8 mouse cellular contexts compared by ENCODE assay signal in the genomic region with DNA sequence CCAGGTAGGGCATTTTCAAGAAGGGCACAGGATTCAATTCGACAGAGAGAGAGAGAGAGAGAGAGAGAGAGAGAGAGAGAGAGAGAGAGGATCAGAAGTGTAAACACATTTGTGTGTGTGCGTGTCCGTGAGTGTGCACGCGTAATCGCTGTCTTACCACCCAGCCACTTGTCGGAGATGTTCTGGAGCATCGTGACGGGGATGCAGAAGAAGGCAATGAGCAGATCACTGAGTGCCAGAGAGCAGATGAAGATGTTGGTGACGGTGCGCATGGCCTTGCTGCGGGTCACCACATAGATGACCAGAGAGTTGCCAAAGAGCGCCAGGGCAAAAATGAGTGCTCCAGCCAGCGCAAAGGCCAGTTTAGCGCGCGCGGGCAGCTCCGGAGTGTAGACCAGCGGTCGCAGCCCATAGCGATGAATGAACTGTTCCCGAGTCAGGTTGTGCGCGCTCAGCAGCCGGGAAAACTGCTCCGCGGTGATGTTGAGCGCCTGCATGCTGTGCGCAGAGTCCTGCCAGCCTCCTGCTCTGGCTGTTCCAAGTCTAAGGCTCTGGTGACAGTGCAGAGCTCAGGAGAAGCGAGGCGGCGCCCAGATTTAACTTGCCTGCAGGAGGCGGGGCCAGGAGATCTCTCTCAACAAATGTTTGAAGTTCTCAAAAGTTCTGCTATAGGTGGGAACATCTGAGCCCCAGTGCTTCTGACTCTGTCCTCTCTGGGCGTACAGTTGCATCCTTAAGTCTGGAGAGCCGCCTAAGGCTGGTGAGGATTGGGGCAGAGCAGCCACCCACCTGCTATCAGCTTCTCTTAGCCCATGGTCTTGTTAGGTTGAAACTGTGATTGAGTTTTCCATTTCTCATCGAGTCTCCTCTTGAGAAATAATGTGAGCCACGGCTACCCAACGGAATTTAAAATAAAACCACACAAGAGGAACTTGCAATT. TPM values are rescaled to one million over a fixed set of nuclear protein-coding genes. Genes with fewer than 3 reads are reported as not detected.
A peak's percentile ranks its signal among the peaks of the same experiment; 100 is the strongest.
DNase-seq lines count a peak whose midpoint lies in the region; ATAC-seq and TF ChIP-seq lines count a peak whose summit lies in the region.

A gene (minus strand): TSS at position 571 of the 940 bp plus-strand sequence.

- ATAC-seq in midbrain, embryonic 11.5 days (ENCODE audit: low FRiP score): 0 out of 2 replicates have a peak, but pooled peaks have one; percentile 24

- DNase-seq in heart, postnatal 10 days: peak; percentile 4 to 5
- DNase-seq in heart, postnatal 25 days (ENCODE audit: low spot score): no peak
- DNase-seq in forelimb bud, embryonic 11.5 days (ENCODE audit: low read depth, low spot score): peak; percentile 34
- peak; percentile 89 for DNase-seq in midbrain, embryonic 11.5 days (ENCODE audit: low spot score, missing footprints)
- DNase-seq in urinary bladder, postnatal 10 days (ENCODE audit: low spot score): no peak
- DNase-seq in gastrocnemius, postnatal 14 days: no peak
- no peak for DNase-seq in thymus, postnatal 14 days

- H3K36me3 ChIP-seq in midbrain, embryonic 11.5 days (ENCODE audit: control insufficient read depth, insufficient read depth, low read length): no peaks in the 10 kb centered on the region

- intact Hi-C loops in heart, postnatal 10 days (cut with DNase I): no loop called here
- intact Hi-C loops in heart, postnatal 25 days (cut with DNase I): no loop called here
- intact Hi-C loops in gastrocnemius, postnatal 14 days (cut with DNase I; ENCODE audit: low total_unique reads): no loop called here

- H3K4me1 ChIP-seq in bone marrow macrophage, adult 2 months (ENCODE audit: control insufficient read depth, insufficient read depth, low read length): peaks cover 7% of the 10 kb centered on the region
- 0 out of 2 replicates have a peak, but pooled peaks cover 2% of the 10 kb centered on the region for H3K4me1 ChIP-seq in midbrain, embryonic 11.5 days (ENCODE audit: control insufficient read depth, insufficient read depth, low read length)

- no peak within 1 kb of the TSS for H3K27ac ChIP-seq in bone marrow macrophage, adult 2 months (ENCODE audit: insufficient read depth, low read depth, low read length)
- no peak within 1 kb of the TSS for H3K27ac ChIP-seq in midbrain, embryonic 11.5 days (ENCODE audit: low read depth, low read length)

- 8% methylated on average over 39 of the region's 39 CpGs for WGBS in midbrain, embryonic 11.5 days

- H3K4me3 ChIP-seq in bone marrow macrophage, adult 2 months (ENCODE audit: insufficient read depth, low read length): peak within 1 kb of the TSS; percentile 52
- peak within 1 kb of the TSS; percentile 23 for H3K4me3 ChIP-seq in midbrain, embryonic 11.5 days (ENCODE audit: low read depth, low read length)

- H3K9me3 ChIP-seq in midbrain, embryonic 11.5 days (ENCODE audit: control insufficient read depth, low read length): no peaks in the 10 kb centered on the region

- no peak for TF ChIP-seq POLR2A in bone marrow macrophage, adult 2 months (IDR thresholded peaks at IDR 0.05; ENCODE audit: borderline replicate concordance, low read depth, low read length)

- TF ChIP-seq CTCF in bone marrow macrophage, adult 2 months (IDR thresholded peaks at IDR 0.05; ENCODE audit: low read depth, low read length): no peak

- peaks cover 3% of the 10 kb centered on the region; the same call in 1 of the 2 replicates for H3K27me3 ChIP-seq in midbrain, embryonic 11.5 days (ENCODE audit: control insufficient read depth, insufficient read depth, low read length)

- H3K4me2 ChIP-seq in midbrain, embryonic 11.5 days: peak within 1 kb of the TSS; percentile 41

- H3K9ac ChIP-seq in midbrain, embryonic 11.5 days (ENCODE audit: low read length): no peak within 1 kb of the TSS

RNA-seq across cellular contexts. Expression of the gene that starts here (rescaled TPM):
- not detected for total RNA-seq in heart, postnatal 10 days (2021)
- not detected for total RNA-seq in heart, postnatal 25 days (2021)
- polyA plus RNA-seq in bone marrow macrophage, adult 2 months (2012; ENCODE audit: insufficient read depth, insufficient read length, missing spikeins): not detected in 2 replicates
- not detected in 2 replicates for polyA plus RNA-seq in midbrain, embryonic 11.5 days (2014; fragmentation: Nextera tagmentation; extraction: Ambion mirVana)
- total RNA-seq in gastrocnemius, postnatal 14 days (2021): not detected

Comparison
In these comparisons a context has a peak if more than half of its experiments do, and no peak if none do; other contexts are left out.
1. Peak in DNase-seq in heart, postnatal 10 days; RNA of the gene not detected or under 1 TPM.
2. Peak in DNase-seq, ATAC-seq, H3K4me3 ChIP-seq and H3K4me2 ChIP-seq in midbrain, embryonic 11.5 days; RNA of the gene not detected or under 1 TPM.